Mouse (Mus musculus) CH12.LX (cell line): ENCODE data around the gene Tekt5. TPM values are rescaled to one million over a fixed set of nuclear protein-coding genes. Genes with fewer than 3 reads are reported as not detected.
A peak's percentile ranks its signal among the peaks of the same experiment; 100 is the strongest.

ENCODE experiments used
- DNase-seq: peaks from one replicate; pipeline ENCODE4 v3.0.0-alpha.2; 2013; ENCODE audit errors: extremely low read depth
- H3K27ac ChIP-seq: 2 replicates; pipeline ENCODE4 v1.5.1; 2012; ENCODE audit warnings: low read depth, mild to moderate bottlenecking, control low read depth, moderate library complexity; ENCODE audit not compliant: insufficient read depth
- H3K27me3 ChIP-seq: replicated peaks from 2 replicates; pipeline ENCODE3; 2012; ENCODE audit warnings: inconsistent platforms
- H3K36me3 ChIP-seq, 2 experiments: replicated peaks in 1 of 2; 2 replicates each; pipeline versions ENCODE3 to v1.6.1; 2012; ENCODE audit warnings: inconsistent platforms in 1 of 2, low read length in 1 of 2, mild to moderate bottlenecking in 1 of 2, mixed read lengths in 1 of 2, moderate library complexity in 1 of 2; ENCODE audit not compliant: control insufficient read depth in 1 of 2, insufficient read depth in 1 of 2
- H3K4me1 ChIP-seq, 2 experiments: 2 replicates each; pipeline ENCODE4 v1.6.1; 2012; ENCODE audit warnings: inconsistent platforms in 1 of 2, moderate library complexity in 1 of 2; ENCODE audit not compliant: insufficient read depth in 2 of 2, control insufficient read depth in 1 of 2
- H3K4me2 ChIP-seq: 2 replicates; pipeline ENCODE4 v1.6.1; 2012; ENCODE audit warnings: low read depth, mild to moderate bottlenecking, control low read depth; ENCODE audit not compliant: poor library complexity, insufficient read depth, severe bottlenecking
- H3K4me3 ChIP-seq, 3 experiments: fragments of 150-350 bp in 1 of 3; sonication (generic) in 1 of 3; replicated peaks in 1 of 3; 2 replicates each; pipeline versions ENCODE3 to v1.5.1; 2011 to 2012; ENCODE audit warnings: low read depth in 2 of 3, low read length in 2 of 3, mild to moderate bottlenecking in 2 of 3, moderate library complexity in 2 of 3, control low read depth in 1 of 3, improper control_type of control experiment in 1 of 3, inconsistent platforms in 1 of 3, mixed read lengths in 1 of 3; ENCODE audit not compliant: poor library complexity in 1 of 3
- H3K79me2 ChIP-seq: replicated peaks from 2 replicates; pipeline ENCODE4 v1.6.1; 2012; ENCODE audit warnings: mild to moderate bottlenecking, moderate library complexity; ENCODE audit not compliant: control insufficient read depth, poor library complexity, insufficient read depth, severe bottlenecking; ENCODE audit errors: extremely low read depth
- H3K9ac ChIP-seq: 2 replicates; pipeline ENCODE4 v1.6.1; 2012; ENCODE audit warnings: low read depth, mild to moderate bottlenecking, control low read depth, moderate library complexity; ENCODE audit not compliant: insufficient read depth
- H3K9me3 ChIP-seq: replicated peaks from 2 replicates; pipeline ENCODE3; 2012; ENCODE audit warnings: low read length, inconsistent platforms, mixed read lengths
- BHLHE40 ChIP-seq: IDR thresholded peaks from 2 replicates; pipeline ENCODE4 v1.6.1; 2011; ENCODE audit warnings: mild to moderate bottlenecking, low read depth, low read length, improper control_type of control experiment
- EP300 ChIP-seq: IDR thresholded peaks from 2 replicates; pipeline ENCODE4 v1.6.1; 2011; ENCODE audit warnings: low read length, improper control_type of control experiment
- ETS1 ChIP-seq: conservative IDR thresholded peaks from 2 replicates; pipeline ENCODE4 v1.6.1; 2012; ENCODE audit warnings: low read depth, mild to moderate bottlenecking, inconsistent platforms, low read length, improper control_type of control experiment, moderate library complexity
- IRF4 ChIP-seq: IDR thresholded peaks from 2 replicates; pipeline ENCODE4 v1.6.1; 2014; ENCODE audit warnings: low read depth, mild to moderate bottlenecking, inconsistent platforms, low read length, improper control_type of control experiment
- JUND ChIP-seq: conservative IDR thresholded peaks from 2 replicates; pipeline ENCODE4 v1.6.1; 2011; ENCODE audit warnings: low read depth, low read length, improper control_type of control experiment
- MYC ChIP-seq: IDR thresholded peaks from 2 replicates; pipeline ENCODE4 v1.6.1; 2011; ENCODE audit warnings: low read depth, mild to moderate bottlenecking, improper control_type of control experiment, low read length
- TBP ChIP-seq: conservative IDR thresholded peaks from 2 replicates; pipeline ENCODE4 v1.6.1; 2011; ENCODE audit warnings: low read depth, low read length, improper control_type of control experiment
- USF2 ChIP-seq: conservative IDR thresholded peaks from 2 replicates; pipeline ENCODE4 v1.6.1; 2011; ENCODE audit warnings: low read depth, low read length, improper control_type of control experiment
- ZNF384 ChIP-seq: IDR thresholded peaks from 2 replicates; pipeline ENCODE4 v1.6.1; 2012; ENCODE audit warnings: low read depth, low read length, improper control_type of control experiment, inconsistent platforms
- dilution Hi-C: fragments of 300-500 bp; cut with MboI; formaldehyde crosslinking; loops from 2 replicates; pipeline ENCODE4 v1.14.3; 2020; ENCODE audit warnings: low sequenced_read_pairs; ENCODE audit not compliant: extremely low pct_unique_long_range_greater_than_20kb, extremely low pct_ligation_motif_present
- in situ Hi-C: fragments of 300-500 bp; cut with MboI; formaldehyde crosslinking; loops from 3 replicates; pipeline ENCODE4 v1.14.3; 2019; ENCODE audit warnings: low sequenced_read_pairs, low pct_ligation_motif_present, low pct_unique_long_range_greater_than_20kb, mixed read lengths
- polyA plus RNA-seq: library from polyadenylated mRNA; unstranded; fragments of >175 nt; gene quantifications from 2 replicates; pipeline ENCODE4 v1.2.1, GENCODE M21; 2012; ENCODE audit warnings: low read depth; ENCODE audit not compliant: insufficient read length
- total RNA-seq, 2 experiments: library from RNA; depleted of rRNA; stranded (reverse); fragments of 300-350 nt in 1 of 2; fragments of >200 nt in 1 of 2; gene quantifications; 2 replicates each; pipeline ENCODE4 v1.2.3; 2012 to 2014

Tekt5 gene
- total and polyA plus RNA-seq, 3 experiments, result 0.17 TPM; not detected in 2

DNA sequence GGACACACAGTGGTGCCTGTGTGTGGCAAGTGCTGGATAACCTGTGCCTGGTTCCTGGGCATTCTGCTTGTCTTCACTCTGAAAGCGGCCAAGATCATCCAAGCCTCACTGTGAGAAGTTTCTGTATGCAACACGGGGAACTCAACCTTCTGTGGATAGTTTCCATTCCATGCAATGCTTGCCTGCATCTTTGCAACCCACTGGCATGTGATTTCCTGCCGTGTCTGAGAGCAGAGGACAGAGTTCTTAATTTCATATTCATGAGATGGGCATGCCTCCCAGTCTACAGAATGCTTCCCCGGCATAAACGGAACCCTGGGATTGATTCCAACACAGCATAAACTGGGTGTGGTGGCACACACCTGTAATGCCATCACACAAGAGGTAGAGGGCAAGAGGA is 42.8 kb upstream of the Tekt5 start:
- dilution Hi-C loops (no loop called here), in situ Hi-C loops (no loop called here)
- Histone ChIP-seq H3K27me3 (no peaks in the 10 kb centered on the region), H3K4me3 (no peak overlapping the region), H3K4me1 (peaks cover 14 to 41% of the 10 kb centered on the region in 2 experiments), H3K4me2 (no peak overlapping the region), H3K36me3 (no peaks in the 10 kb centered on the region), H3K27ac (no peak overlapping the region), H3K9ac (no peak overlapping the region), H3K9me3 (no peaks in the 10 kb centered on the region), H3K79me2 (no peaks in the 10 kb centered on the region)
- TF ChIP-seq TBP (no peak), BHLHE40 (peak; percentile 34; the same call in 1 of the 2 replicates)
- no peak for DNase-seq

DNA sequence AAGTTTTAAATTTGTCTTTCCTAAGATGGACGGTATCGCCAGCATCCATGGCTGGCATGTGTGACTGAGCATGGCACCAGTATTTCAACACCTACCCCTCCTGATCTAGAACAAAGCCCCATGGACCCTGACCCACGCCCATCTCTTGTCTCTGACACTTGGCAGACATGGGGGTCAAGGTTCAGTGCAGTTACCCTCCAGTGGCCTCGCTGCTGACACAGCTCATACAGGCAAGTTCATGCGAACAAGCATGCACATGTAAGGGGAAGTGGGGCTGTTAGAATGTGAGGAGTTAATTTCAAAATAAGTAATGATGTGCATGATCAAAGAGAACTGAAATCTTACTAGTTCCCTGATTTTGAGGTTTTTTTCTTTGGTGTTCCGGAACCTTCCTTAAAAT is 40.9 kb upstream of the Tekt5 start:
- no peak overlapping the region for H3K27ac ChIP-seq
- DNase-seq, result no peak
- H3K79me2 ChIP-seq, result no peaks in the 10 kb centered on the region
- in situ Hi-C loops, result no loop called here
- no peaks in the 10 kb centered on the region for H3K9me3 ChIP-seq
- no peaks in the 10 kb centered on the region for H3K27me3 ChIP-seq
- H3K9ac ChIP-seq, result no peak overlapping the region
- H3K4me2 ChIP-seq, result no peak overlapping the region
- no peaks in the 10 kb centered on the region for H3K36me3 ChIP-seq
- H3K4me1 ChIP-seq, result peaks cover 29 to 60% of the 10 kb centered on the region in 2 experiments
- TF ChIP-seq JUND (no peak), USF2 (no peak)
- no peak overlapping the region for H3K4me3 ChIP-seq
- dilution Hi-C loops, result no loop called here

DNA sequence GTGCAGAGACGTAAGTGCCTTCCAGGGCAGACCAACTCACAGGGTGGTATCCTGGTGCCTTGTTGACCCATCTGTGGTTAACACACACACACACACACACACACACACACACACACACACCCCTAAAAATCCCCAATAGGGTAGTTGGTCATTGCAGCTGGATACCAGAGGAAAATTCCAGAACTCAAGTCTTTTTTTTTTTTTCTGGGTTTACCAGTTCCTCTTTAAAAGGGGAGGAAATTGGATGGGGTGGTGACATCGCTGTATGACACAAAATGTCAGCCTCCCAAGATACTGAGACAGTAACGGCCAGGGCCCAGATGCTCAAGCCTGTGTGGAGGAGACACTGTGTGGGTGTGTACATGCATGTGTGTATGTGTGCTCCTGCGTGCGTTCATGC is 38.1 kb upstream of the Tekt5 start:
- dilution Hi-C loops, result no loop called here
- no peaks in the 10 kb centered on the region for H3K27me3 ChIP-seq
- peaks cover 0 to 4% of the 10 kb centered on the region in 2 experiments for H3K36me3 ChIP-seq
- DNase-seq, result no peak
- TF ChIP-seq IRF4 (peak; percentile 56; the same call in 1 of the 2 replicates), MYC (no peak), EP300 (0 out of 2 replicates have a peak, but pooled peaks have one; percentile 17), ETS1 (peak; percentile 39; the same call in 1 of the 2 replicates), ZNF384 (peak; percentile 87)
- in situ Hi-C loops, result no loop called here
- H3K9me3 ChIP-seq, result no peaks in the 10 kb centered on the region
- H3K9ac ChIP-seq, result no peak overlapping the region
- no peaks in the 10 kb centered on the region for H3K79me2 ChIP-seq
- no peak overlapping the region for H3K4me2 ChIP-seq
- no peak overlapping the region for H3K27ac ChIP-seq
- H3K4me1 ChIP-seq, result peaks cover 34 to 83% of the 10 kb centered on the region in 2 experiments
- peak overlapping the region in 1 of 3 experiments; percentile 10 for H3K4me3 ChIP-seq
